Mouse (Mus musculus) adrenal gland, adult 8-10 months (tissue): ENCODE results near the gene 1700012A03Rik. TPM values are rescaled to one million over a fixed set of nuclear protein-coding genes. Genes with fewer than 3 reads are reported as not detected.

Experiments used
- DNase-seq: peaks from one replicate; pipeline ENCODE4 v3.0.0; 2022
- total RNA-seq, 4 experiments: library from RNA; stranded (reverse); gene quantifications; 2 replicates each; pipeline ENCODE4 v1.2.4; 2022

1700012A03Rik gene
- total RNA-seq: not detected

DNA sequence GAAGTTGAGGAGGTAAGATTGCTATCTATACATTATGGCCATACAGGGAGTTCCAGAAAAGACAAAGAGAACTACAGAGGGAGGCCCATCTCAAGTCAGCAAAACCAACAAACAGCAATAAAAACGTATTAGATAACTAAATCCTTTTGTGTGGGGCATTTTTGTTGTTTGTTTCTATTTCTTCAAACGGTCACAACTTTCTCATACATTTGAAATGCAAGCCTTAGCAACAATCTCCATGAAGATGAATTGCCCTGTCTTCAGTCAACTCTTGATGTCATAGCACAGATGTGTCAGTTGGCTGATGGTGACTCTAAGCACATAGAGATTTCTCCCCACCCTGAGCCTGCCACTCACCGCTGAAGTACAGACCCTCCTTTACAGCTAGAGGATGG, at the start of gene 1700012A03Rik:
Gene 1700012A03Rik (plus strand): TSS at position 296 of the 395 bp plus-strand sequence.
- no peak for DNase-seq

DNA sequence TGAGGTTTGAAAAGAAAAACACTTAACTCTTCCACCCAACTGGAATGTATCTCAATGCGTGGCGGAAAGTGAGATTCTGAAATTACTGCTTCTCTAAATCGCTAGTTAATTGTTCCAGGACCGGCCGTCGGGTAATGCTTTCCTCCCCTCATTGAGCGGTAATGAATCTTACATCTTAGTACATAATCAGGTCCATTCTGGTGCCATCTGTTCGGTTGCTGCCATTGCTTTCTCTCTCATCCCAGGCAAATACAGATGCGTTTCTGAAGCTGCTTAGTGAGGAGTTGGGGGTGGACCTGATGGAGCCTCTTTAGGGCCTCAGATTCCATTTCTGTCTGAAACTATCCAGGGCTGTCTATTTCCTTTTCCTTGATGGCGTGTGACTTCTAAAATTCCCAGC, 45.8 kb upstream of the 1700012A03Rik start:
- no peak for DNase-seq

DNA sequence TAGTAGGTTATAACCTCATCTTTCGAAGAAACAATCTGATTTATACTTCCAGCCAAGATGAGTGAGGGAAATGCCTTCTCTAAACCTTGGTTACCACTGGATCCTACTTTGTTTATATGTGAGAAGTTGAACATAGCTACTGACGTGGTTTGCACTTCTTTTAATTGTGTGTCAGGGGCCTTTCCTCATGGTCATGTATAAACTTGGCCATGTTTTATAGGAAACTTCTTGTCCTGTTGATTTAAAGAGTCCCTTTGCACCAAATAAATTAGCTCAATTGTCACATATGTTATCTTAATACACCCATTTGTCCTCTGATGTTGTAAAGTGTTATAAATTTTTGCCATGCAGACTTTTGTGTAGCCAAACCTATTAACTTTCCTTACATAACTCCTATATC, 44.1 kb upstream of the 1700012A03Rik start:
- DNase-seq: no peak

- no peak for DNase-seq
These were observed 43.7 kb upstream of the 1700012A03Rik start for GRCm38 (mm10) chr6:32006382-32006781.

DNA sequence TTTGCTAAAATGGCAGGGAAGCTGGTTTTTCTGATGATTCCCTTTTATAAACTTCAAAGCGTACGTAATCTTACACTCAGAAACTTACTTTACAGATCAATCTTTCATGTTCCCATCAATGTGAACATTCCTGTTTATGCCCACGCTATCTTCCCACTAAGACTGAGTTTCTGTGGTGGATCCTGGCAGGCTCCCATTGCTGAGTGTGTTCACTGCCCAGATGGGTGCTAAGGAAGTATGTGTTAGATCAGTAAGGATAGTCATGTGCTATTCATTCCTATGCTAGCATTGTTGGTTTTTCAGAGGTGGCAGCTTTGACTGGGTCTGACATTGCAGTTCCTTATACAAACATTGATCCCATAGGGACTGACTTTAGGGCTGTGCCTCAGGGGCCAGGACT, 42.7 kb upstream of the 1700012A03Rik start:
- no peak for DNase-seq

- DNase-seq: peak; percentile 34
These were observed 33.2 kb upstream of the 1700012A03Rik start for GRCm38 (mm10) chr6:32016841-32017240.

- no peak for DNase-seq
These were observed 32.5 kb upstream of the 1700012A03Rik start for GRCm38 (mm10) chr6:32017406-32018104.

- peak; percentile 46 for DNase-seq
These were observed 32.0 kb upstream of the 1700012A03Rik start for GRCm38 (mm10) chr6:32018105-32018446.

DNA sequence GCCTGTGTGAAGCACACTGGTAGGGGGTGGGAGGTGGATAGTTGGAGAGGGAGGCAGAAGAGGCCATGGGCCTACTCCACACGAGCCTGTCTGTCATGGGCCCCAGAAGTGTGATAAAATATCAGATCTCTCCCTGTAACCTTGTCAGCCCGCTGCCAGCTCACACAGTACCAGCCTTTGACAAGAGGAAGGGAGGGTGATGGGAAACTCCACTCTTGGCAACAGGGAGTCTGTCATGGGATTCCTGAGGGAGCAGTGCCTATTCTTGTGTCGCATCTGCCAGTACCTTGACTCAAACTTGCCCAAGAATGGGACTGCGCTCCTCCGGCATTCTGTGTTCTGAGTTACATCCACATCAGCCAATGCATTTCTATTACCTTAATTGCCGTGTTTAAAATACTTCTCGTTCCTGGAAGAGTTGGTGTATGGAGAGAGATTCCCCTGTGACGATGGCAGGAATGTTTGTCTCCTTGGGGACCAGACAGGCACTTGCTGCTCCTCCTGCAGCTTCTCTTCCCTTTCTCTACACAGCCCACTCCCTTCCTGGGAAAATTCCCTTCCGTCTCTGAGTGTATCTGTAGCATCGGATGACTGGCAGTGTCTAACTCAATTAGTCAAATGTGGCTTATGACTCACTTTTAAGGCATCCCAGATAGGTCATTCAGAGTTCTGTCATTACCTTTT, 28.1 kb upstream of the 1700012A03Rik start:
- DNase-seq: no peak

GRCm38 (mm10) chr6:32022537-32022869, 27.5 kb upstream of the 1700012A03Rik start:
- no peak for DNase-seq

- DNase-seq: no peak
These were observed 21.6 kb upstream of the 1700012A03Rik start for GRCm38 (mm10) chr6:32028228-32029009.

- no peak for DNase-seq
These were observed 15.8 kb upstream of the 1700012A03Rik start for GRCm38 (mm10) chr6:32034226-32034625.

GRCm38 (mm10) chr6:32045344-32045743, 4.7 kb upstream of the 1700012A03Rik start:
- no peak for DNase-seq

- DNase-seq: no peak
These were observed 643 bp upstream of the 1700012A03Rik start for GRCm38 (mm10) chr6:32049256-32049950.

DNA sequence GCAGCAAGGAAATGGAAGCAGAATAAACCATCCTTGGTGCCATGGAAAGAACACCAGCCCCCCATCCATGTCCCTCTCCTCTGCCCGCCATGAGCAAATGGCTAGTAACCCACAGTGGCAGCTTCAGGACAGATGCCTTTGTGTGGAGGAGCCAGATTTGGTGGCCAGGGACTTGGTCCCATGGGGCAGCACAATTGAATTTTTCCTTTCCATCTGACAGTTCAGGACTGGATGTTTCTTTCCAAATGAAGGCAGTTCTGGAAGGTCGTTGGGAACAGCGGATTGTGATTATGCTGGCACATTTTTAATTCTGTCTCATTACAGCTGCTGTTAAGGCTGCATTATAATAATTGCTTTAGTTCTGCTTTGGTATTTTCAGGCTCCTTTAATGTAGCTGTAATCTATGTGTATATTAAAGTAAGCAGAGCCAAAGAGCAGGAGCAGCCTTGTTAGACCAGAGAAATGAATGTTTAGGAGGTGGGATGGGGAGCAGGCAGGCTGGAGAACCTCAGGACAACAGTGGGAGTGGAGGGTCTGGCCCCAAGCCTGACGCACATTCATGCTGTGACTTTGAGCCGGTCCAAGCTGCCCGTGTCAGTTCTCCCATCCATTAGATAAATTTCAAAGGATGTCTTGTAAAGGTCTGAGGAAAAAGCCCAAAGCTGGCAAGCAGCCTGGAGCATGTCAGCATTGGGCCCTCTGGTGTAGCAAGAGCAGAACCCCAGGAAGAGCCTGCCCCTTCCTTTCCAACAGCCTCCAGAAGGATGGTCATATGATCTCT, 2.3 kb downstream of the 1700012A03Rik start:
- DNase-seq: peak; percentile 25

DNA sequence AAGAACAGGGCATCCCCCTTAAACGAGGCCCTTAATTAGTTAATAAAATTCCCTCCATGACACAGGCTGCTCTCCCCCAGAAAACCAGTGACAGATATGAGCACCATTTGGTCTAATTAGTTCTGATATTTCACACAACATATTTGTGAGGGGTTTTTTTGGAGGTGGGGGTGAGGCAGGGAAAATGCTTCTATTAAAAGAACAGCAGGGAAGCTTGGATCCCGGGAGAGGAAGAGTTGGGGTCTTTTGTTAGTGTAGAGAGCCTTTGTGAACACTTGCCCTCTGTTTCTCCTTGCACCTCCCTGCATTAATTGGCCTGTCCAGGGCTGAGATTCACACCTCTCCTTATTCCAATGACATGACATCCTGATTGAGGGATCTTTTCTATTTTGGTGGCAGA, 6.5 kb downstream of the 1700012A03Rik start:
- no peak for DNase-seq

- no peak for DNase-seq
These were observed 8.5 kb downstream of the 1700012A03Rik start for GRCm38 (mm10) chr6:32058571-32058970.

GRCm38 (mm10) chr6:32060641-32061040, 10.6 kb downstream of the 1700012A03Rik start:
- no peak for DNase-seq

DNA sequence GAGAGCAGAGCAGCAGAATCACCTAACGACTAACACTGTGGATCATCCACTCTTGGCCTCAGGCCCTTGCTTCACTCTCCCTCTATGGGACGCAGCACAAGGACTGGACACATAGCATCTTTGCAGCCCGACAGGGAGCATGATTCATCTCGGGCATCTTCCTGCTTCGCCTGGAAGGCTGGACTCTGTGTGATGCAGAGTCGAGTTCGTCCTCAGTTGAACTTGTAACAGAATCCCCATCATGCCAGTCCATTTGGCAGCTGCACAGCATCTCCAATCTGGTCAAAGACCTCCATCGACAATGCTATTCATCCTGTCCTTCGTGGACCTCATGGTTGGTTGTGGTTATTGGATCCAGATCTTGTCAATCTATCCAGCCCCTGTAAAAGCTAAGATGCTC, 11.2 kb downstream of the 1700012A03Rik start:
- no peak for DNase-seq

DNA sequence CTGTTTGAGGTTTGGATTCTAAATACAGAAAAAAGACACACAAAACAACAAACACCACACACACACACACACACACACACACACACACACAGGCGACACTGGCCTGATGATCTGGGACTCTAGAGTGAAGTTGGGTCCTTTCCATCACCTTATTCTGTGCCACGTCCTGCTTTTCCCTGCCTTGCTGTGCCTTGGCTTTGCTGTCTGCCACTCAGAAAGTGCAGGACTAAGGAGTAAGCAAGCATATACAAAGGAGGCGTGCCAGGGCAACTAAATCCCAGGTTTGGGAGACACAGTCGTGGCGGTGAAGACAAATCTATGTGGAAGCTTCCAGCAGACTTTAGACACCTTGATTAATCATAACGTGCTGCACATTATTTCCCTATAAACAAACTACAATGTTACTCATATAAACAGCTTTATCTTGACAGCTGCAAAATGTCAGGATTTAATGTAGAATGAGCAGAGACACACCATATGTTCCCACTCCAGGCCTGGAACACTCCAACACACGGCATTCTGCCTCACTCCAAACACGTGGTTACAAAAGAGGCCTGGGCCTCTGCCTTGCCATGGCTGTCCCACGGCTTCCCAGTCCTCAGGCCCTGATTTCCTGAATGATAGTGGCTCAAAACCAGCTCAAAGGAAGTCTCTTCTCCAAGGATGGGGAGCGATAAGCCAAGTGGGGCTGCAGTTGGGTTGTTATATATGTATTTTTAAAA, 15.9 kb downstream of the 1700012A03Rik start:
- no peak for DNase-seq

DNA sequence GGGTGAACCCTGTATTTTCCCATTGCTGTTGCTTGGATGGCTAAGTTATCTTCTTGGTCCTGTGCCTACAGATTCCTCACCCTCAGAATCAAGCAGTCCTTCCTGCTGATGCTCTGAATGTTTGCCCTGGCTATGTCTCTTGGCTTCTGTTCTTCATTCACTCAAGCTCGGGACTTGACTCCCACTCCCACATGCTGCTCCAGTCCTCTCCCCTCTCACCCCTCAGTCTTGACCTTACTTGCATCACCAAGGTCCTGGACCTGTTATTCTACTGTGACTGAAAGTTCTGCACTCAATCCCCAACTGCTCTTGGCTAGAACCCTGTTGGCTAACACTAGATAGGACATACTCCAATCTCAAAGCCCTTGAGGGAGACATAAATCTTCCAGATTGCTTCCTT, 22.1 kb downstream of the 1700012A03Rik start:
- DNase-seq: peak; percentile 2
